Mouse (Mus musculus) adrenal gland, postnatal 36 days (tissue): ENCODE results near the gene Siglech. TPM values are rescaled to one million over a fixed set of nuclear protein-coding genes. Genes with fewer than 3 reads are reported as not detected.
A peak's percentile ranks its signal among the peaks of the same experiment; 100 is the strongest.

Experiments used
- DNase-seq, 2 experiments: peaks; one replicate each; pipeline ENCODE4 v3.0.0; 2021; ENCODE audit warnings: mixed read lengths in 1 of 2
- long read RNA-seq, 2 experiments: library from polyadenylated mRNA; stranded (forward); transcript quantifications; one replicate each; pipeline ENCODE4 v2.0.0; 2021; ENCODE audit warnings: borderline sequencing depth in 2 of 2
- total RNA-seq, 2 experiments: library from RNA; stranded (reverse); gene quantifications; 2 replicates each; pipeline ENCODE4 v1.2.3; 2021

Gene Siglech
- under 1 TPM in 1 of 2 experiments, not detected in 1; 0.26 TPM for total RNA-seq
- long read RNA-seq, experiment 1: 0 reads
- long read RNA-seq, experiment 2: 0 reads

- no peak for DNase-seq
Measured at GRCm38 (mm10) chr7:55767926-55768325, at the start of gene Siglech. Gene Siglech, plus strand, starts transcription at chr7:55768178.

- DNase-seq: no peak
Measured at GRCm38 (mm10) chr7:55722673-55723072, 45.3 kb upstream of the Siglech start.

- DNase-seq: no peak
Measured at GRCm38 (mm10) chr7:55728903-55729302, 39.1 kb upstream of the Siglech start.

- no peak for DNase-seq
Measured at GRCm38 (mm10) chr7:55734483-55734882, 33.5 kb upstream of the Siglech start.

GRCm38 (mm10) chr7:55737125-55737912, 30.7 kb upstream of the Siglech start:
- peak; percentile 52 to 55 for DNase-seq

- DNase-seq: no peak
Measured at GRCm38 (mm10) chr7:55743614-55744267, 24.2 kb upstream of the Siglech start.

- DNase-seq: peak; percentile 16 to 23
Measured at GRCm38 (mm10) chr7:55744566-55745220, 23.3 kb upstream of the Siglech start.

- DNase-seq: peak in 1 of 2 experiments; percentile 25
Measured at GRCm38 (mm10) chr7:55750841-55751240, 17.1 kb upstream of the Siglech start.

- DNase-seq: no peak
Measured at GRCm38 (mm10) chr7:55759346-55759745, 8.6 kb upstream of the Siglech start.

- DNase-seq: peak; percentile 7 to 38
Measured at GRCm38 (mm10) chr7:55780011-55780410, 12.0 kb downstream of the Siglech start.

- no peak for DNase-seq
Measured at GRCm38 (mm10) chr7:55782493-55782892, 14.5 kb downstream of the Siglech start.

GRCm38 (mm10) chr7:55784580-55784979, 16.6 kb downstream of the Siglech start:
- no peak for DNase-seq

GRCm38 (mm10) chr7:55790586-55790985, 22.6 kb downstream of the Siglech start:
- peak; percentile 30 to 45 for DNase-seq

- no peak for DNase-seq
Measured at GRCm38 (mm10) chr7:55792280-55792679, 24.3 kb downstream of the Siglech start.

- no peak for DNase-seq
Measured at GRCm38 (mm10) chr7:55793236-55793951, 25.4 kb downstream of the Siglech start.

GRCm38 (mm10) chr7:55793952-55794603, 26.1 kb downstream of the Siglech start, which contains the start of gene Tubgcp5:
Gene Tubgcp5, plus strand, starts transcription at chr7:55794154.
- DNase-seq: peak; percentile 98

GRCm38 (mm10) chr7:55799981-55800380, 32.0 kb downstream of the Siglech start:
- no peak for DNase-seq

GRCm38 (mm10) chr7:55809967-55810366, 42.0 kb downstream of the Siglech start:
- DNase-seq: no peak

GRCm38 (mm10) chr7:55824468-55824867, 56.5 kb downstream of the Siglech start:
- no peak for DNase-seq

- peak; percentile 14 to 37 for DNase-seq
Measured at GRCm38 (mm10) chr7:55827551-55827950, 59.6 kb downstream of the Siglech start.
